Mouse (Mus musculus): Measurements from ENCODE around the gene Efna1. TPM values are rescaled to one million over a fixed set of nuclear protein-coding genes. Genes with fewer than 3 reads are reported as not detected.
A peak's percentile ranks its signal among the peaks of the same experiment; 100 is the strongest.

The Efna1 gene
- polyA plus RNA-seq, 1 experiment from 2014 or later: 86.7 TPM

- H3K4me2 ChIP-seq (replicated peaks; ENCODE audit: low read depth, low read length): no peak overlapping the region
- 78% methylated on average over 5 of the region's 5 CpGs for WGBS
- H3K36me3 ChIP-seq (ENCODE audit: insufficient read depth, low read length): no peaks in the 10 kb centered on the region
- H3K27me3 ChIP-seq (ENCODE audit: insufficient read depth, low read length): peaks cover 13% of the 10 kb centered on the region; the same call in 1 of the 2 replicates
- no peak overlapping the region for H3K27ac ChIP-seq (ENCODE audit: low read length)
- no peak for ATAC-seq (ENCODE audit: low FRiP score, low TSS enrichment)
- H3K4me1 ChIP-seq (ENCODE audit: insufficient read depth, low read length): peaks cover 25% of the 10 kb centered on the region
- H3K9ac ChIP-seq (replicated peaks; ENCODE audit: low read length): no peak overlapping the region
- H3K4me3 ChIP-seq (ENCODE audit: low read length): no peak overlapping the region
- no peaks in the 10 kb centered on the region for H3K9me3 ChIP-seq (ENCODE audit: low read length)
Measured at GRCm38 (mm10) chr3:89314340-89314739, 33.4 kb upstream of the Efna1 start.

- 4% methylated on average over 9 of the region's 9 CpGs for WGBS
- peak; percentile 66 for ATAC-seq (ENCODE audit: low FRiP score, low TSS enrichment)
Measured at GRCm38 (mm10) chr3:89308089-89308488, 27.1 kb upstream of the Efna1 start.

GRCm38 (mm10) chr3:89305551-89306325, 24.8 kb upstream of the Efna1 start:
- H3K4me2 ChIP-seq (replicated peaks; ENCODE audit: low read depth, low read length): no peak overlapping the region
- peak; percentile 28 for ATAC-seq (ENCODE audit: low FRiP score, low TSS enrichment)
- H3K27me3 ChIP-seq (ENCODE audit: insufficient read depth, low read length): no peaks in the 10 kb centered on the region
- 46% methylated on average over 8 of the region's 8 CpGs for WGBS
- no peak overlapping the region for H3K4me3 ChIP-seq (ENCODE audit: low read length)
- no peaks in the 10 kb centered on the region for H3K36me3 ChIP-seq (ENCODE audit: insufficient read depth, low read length)
- H3K4me1 ChIP-seq (ENCODE audit: insufficient read depth, low read length): peaks cover 12% of the 10 kb centered on the region
- H3K27ac ChIP-seq (ENCODE audit: low read length): peak overlapping the region; percentile 28; the same call in 1 of the 2 replicates
- 0 out of 2 replicates have a peak overlapping the region, but pooled peaks have one; percentile 9 for H3K9ac ChIP-seq (replicated peaks; ENCODE audit: low read length)
- H3K9me3 ChIP-seq (ENCODE audit: low read length): no peaks in the 10 kb centered on the region

More at GRCm38 (mm10) chr3:89308089-89308488, 27.1 kb upstream of the Efna1 start:
- Histone ChIP-seq H3K36me3 (ENCODE audit: insufficient read depth, low read length) (no peaks in the 10 kb centered on the region), H3K27me3 (ENCODE audit: insufficient read depth, low read length) (no peaks in the 10 kb centered on the region), H3K27ac (ENCODE audit: low read length) (no peak overlapping the region), H3K9me3 (ENCODE audit: low read length) (no peaks in the 10 kb centered on the region), H3K4me3 (ENCODE audit: low read length) (no peak overlapping the region), H3K9ac (replicated peaks; ENCODE audit: low read length) (0 out of 2 replicates have a peak overlapping the region, but pooled peaks have one; percentile 15), H3K4me2 (replicated peaks; ENCODE audit: low read depth, low read length) (no peak overlapping the region), H3K4me1 (ENCODE audit: insufficient read depth, low read length) (peaks cover 12% of the 10 kb centered on the region)

DNA sequence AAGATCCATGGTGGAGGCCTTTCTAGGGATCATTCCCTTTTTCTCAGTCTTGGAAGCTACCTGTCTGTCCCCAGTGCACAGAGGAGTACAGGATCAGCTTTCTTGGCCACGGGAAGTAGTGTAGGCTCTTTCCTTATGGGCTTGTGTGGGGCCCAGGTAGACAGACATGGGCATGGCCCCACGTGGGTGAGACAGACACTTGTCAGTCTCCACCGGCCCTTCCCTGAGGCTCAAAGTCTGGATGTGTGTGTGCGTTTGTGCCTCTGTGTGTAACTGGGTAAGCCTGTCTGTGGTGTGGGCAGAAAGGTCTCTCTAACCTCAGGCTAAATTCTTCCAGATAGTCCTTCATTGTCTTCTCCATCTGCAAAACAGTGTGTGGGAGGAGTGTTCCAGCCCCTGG, 24.2 kb upstream of the Efna1 start:
- WGBS: 57% methylated on average over 4 of the region's 4 CpGs
- Histone ChIP-seq H3K36me3 (ENCODE audit: insufficient read depth, low read length) (no peaks in the 10 kb centered on the region), H3K27me3 (ENCODE audit: insufficient read depth, low read length) (no peaks in the 10 kb centered on the region), H3K4me2 (replicated peaks; ENCODE audit: low read depth, low read length) (no peak overlapping the region), H3K27ac (ENCODE audit: low read length) (peak overlapping the region; percentile 28; the same call in 1 of the 2 replicates), H3K4me3 (ENCODE audit: low read length) (no peak overlapping the region), H3K9ac (replicated peaks; ENCODE audit: low read length) (no peak overlapping the region), H3K4me1 (ENCODE audit: insufficient read depth, low read length) (peaks cover 14% of the 10 kb centered on the region), H3K9me3 (ENCODE audit: low read length) (no peaks in the 10 kb centered on the region)
- ATAC-seq (ENCODE audit: low FRiP score, low TSS enrichment): no peak

- H3K9ac ChIP-seq (replicated peaks; ENCODE audit: low read length): no peak overlapping the region
- ATAC-seq (ENCODE audit: low FRiP score, low TSS enrichment): no peak
- H3K27ac ChIP-seq (ENCODE audit: low read length): no peak overlapping the region
- no peak overlapping the region for H3K4me2 ChIP-seq (replicated peaks; ENCODE audit: low read depth, low read length)
- peaks cover 21% of the 10 kb centered on the region for H3K4me1 ChIP-seq (ENCODE audit: insufficient read depth, low read length)
- 67% methylated on average over 6 of the region's 6 CpGs for WGBS
- no peaks in the 10 kb centered on the region for H3K36me3 ChIP-seq (ENCODE audit: insufficient read depth, low read length)
- H3K4me3 ChIP-seq (ENCODE audit: low read length): no peak overlapping the region
- no peaks in the 10 kb centered on the region for H3K27me3 ChIP-seq (ENCODE audit: insufficient read depth, low read length)
- H3K9me3 ChIP-seq (ENCODE audit: low read length): no peaks in the 10 kb centered on the region
Measured at GRCm38 (mm10) chr3:89304440-89304839, 23.5 kb upstream of the Efna1 start.

DNA sequence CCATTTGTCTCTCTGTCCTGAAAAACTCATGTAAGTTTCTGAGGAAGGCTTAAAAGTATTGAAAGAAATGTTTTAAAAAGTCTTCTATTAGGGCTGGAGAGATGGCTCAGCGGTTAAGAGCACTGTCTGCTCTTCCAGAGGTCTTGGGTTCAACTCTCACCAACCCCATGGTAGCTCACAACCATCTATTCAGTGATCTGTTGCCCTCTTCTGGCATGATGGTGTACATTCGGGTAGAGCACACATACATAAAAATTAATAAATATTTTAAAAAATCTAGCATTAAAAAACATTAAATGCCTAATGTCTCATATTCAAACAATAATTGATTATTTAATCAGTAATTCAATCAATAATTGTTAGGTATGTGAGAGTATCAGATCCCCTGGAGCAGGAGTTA, 19.6 kb upstream of the Efna1 start:
- ATAC-seq (ENCODE audit: low FRiP score, low TSS enrichment): no peak
- Histone ChIP-seq H3K4me2 (replicated peaks; ENCODE audit: low read depth, low read length) (no peak overlapping the region), H3K27me3 (ENCODE audit: insufficient read depth, low read length) (no peaks in the 10 kb centered on the region), H3K9ac (replicated peaks; ENCODE audit: low read length) (no peak overlapping the region), H3K4me3 (ENCODE audit: low read length) (no peak overlapping the region), H3K36me3 (ENCODE audit: insufficient read depth, low read length) (no peaks in the 10 kb centered on the region), H3K27ac (ENCODE audit: low read length) (0 out of 2 replicates have a peak overlapping the region, but pooled peaks have one; percentile 6), H3K4me1 (ENCODE audit: insufficient read depth, low read length) (peaks cover 15% of the 10 kb centered on the region), H3K9me3 (ENCODE audit: low read length) (no peaks in the 10 kb centered on the region)
- 67% methylated on average over 2 of the region's 2 CpGs for WGBS

DNA sequence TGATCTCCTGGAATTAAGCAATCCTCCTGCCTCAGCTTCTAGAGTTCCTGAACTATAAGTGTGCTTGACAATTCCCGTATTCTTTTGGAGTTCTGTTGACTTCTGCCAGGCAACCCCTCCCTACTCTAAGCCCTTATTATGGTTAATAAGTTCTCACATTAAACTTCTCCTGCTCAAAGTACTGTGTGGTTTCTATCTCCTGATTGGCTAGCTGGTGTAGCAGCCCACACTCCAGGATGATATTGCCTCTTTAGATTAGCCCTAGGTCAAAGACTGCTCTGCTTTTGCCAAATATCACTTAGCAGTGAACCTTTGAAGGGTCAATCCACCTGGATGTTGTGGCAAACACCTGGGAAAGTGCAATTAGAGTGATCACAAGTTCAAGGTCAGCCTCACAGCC, 19.1 kb upstream of the Efna1 start:
- H3K4me1 ChIP-seq (ENCODE audit: insufficient read depth, low read length): peaks cover 12% of the 10 kb centered on the region
- no peaks in the 10 kb centered on the region for H3K9me3 ChIP-seq (ENCODE audit: low read length)
- no peaks in the 10 kb centered on the region for H3K36me3 ChIP-seq (ENCODE audit: insufficient read depth, low read length)
- peak overlapping the region; percentile 36; the same call in 1 of the 2 replicates for H3K27ac ChIP-seq (ENCODE audit: low read length)
- 43% methylated on average over 1 of the region's 1 CpGs for WGBS
- peak overlapping the region; percentile 61 for H3K4me2 ChIP-seq (replicated peaks; ENCODE audit: low read depth, low read length)
- ATAC-seq (ENCODE audit: low FRiP score, low TSS enrichment): peak; percentile 76
- peak overlapping the region; percentile 35 for H3K4me3 ChIP-seq (ENCODE audit: low read length)
- H3K9ac ChIP-seq (replicated peaks; ENCODE audit: low read length): peak overlapping the region; percentile 53; the same call in 1 of the 2 replicates
- no peaks in the 10 kb centered on the region for H3K27me3 ChIP-seq (ENCODE audit: insufficient read depth, low read length)

DNA sequence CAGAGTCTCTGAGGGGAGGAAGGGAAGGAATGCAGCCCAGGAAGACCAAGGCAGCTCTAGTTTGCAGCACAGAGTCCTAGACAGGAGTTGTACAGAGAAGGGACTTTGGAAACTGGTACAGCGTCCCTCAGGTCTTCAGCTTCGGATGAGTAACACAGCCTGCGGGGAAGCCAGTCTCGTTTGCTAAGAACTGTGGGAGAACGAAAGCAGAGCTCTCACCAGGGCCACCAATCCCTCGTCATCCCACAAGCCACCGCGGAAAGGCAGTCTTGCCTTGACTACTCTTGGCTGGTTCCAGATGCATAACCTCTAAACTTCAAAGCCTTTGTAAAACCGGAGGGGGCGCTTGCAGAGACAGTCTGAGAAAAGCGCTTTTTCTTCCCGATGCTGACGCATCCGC, 18.6 kb upstream of the Efna1 start:
- H3K9me3 ChIP-seq (ENCODE audit: low read length): no peaks in the 10 kb centered on the region
- ATAC-seq (ENCODE audit: low FRiP score, low TSS enrichment): peak; percentile 67
- no peaks in the 10 kb centered on the region for H3K36me3 ChIP-seq (ENCODE audit: insufficient read depth, low read length)
- H3K9ac ChIP-seq (replicated peaks; ENCODE audit: low read length): peak overlapping the region; percentile 53
- WGBS: 1% methylated on average over 14 of the region's 14 CpGs
- H3K4me3 ChIP-seq (ENCODE audit: low read length): peak overlapping the region; percentile 35
- H3K27ac ChIP-seq (ENCODE audit: low read length): 0 out of 2 replicates have a peak overlapping the region, but pooled peaks have one; percentile 36
- peak overlapping the region; percentile 61 for H3K4me2 ChIP-seq (replicated peaks; ENCODE audit: low read depth, low read length)
- peaks cover 12% of the 10 kb centered on the region for H3K4me1 ChIP-seq (ENCODE audit: insufficient read depth, low read length)
- no peaks in the 10 kb centered on the region for H3K27me3 ChIP-seq (ENCODE audit: insufficient read depth, low read length)

- Histone ChIP-seq H3K9ac (replicated peaks; ENCODE audit: low read length) (no peak overlapping the region), H3K4me1 (ENCODE audit: insufficient read depth, low read length) (peaks cover 12% of the 10 kb centered on the region), H3K27me3 (ENCODE audit: insufficient read depth, low read length) (no peaks in the 10 kb centered on the region), H3K27ac (ENCODE audit: low read length) (no peak overlapping the region), H3K4me3 (ENCODE audit: low read length) (no peak overlapping the region), H3K36me3 (ENCODE audit: insufficient read depth, low read length) (no peaks in the 10 kb centered on the region), H3K4me2 (replicated peaks; ENCODE audit: low read depth, low read length) (peak overlapping the region; percentile 61; the same call in 1 of the 2 replicates), H3K9me3 (ENCODE audit: low read length) (no peaks in the 10 kb centered on the region)
- 82% methylated on average over 6 of the region's 6 CpGs for WGBS
- ATAC-seq (ENCODE audit: low FRiP score, low TSS enrichment): no peak
Measured at GRCm38 (mm10) chr3:89298908-89299307, 18.0 kb upstream of the Efna1 start.

- H3K27me3 ChIP-seq (ENCODE audit: insufficient read depth, low read length): no peaks in the 10 kb centered on the region
- H3K4me2 ChIP-seq (replicated peaks; ENCODE audit: low read depth, low read length): no peak overlapping the region
- H3K4me1 ChIP-seq (ENCODE audit: insufficient read depth, low read length): peaks cover 12% of the 10 kb centered on the region
- no peak for ATAC-seq (ENCODE audit: low FRiP score, low TSS enrichment)
- H3K27ac ChIP-seq (ENCODE audit: low read length): no peak overlapping the region
- no peaks in the 10 kb centered on the region for H3K9me3 ChIP-seq (ENCODE audit: low read length)
- no peak overlapping the region for H3K4me3 ChIP-seq (ENCODE audit: low read length)
- no peaks in the 10 kb centered on the region for H3K36me3 ChIP-seq (ENCODE audit: insufficient read depth, low read length)
- no peak overlapping the region for H3K9ac ChIP-seq (replicated peaks; ENCODE audit: low read length)
- WGBS: 78% methylated on average over 11 of the region's 11 CpGs
Measured at GRCm38 (mm10) chr3:89296761-89297396, 15.9 kb upstream of the Efna1 start.

Data from kidney, embryonic 16.5 days (tissue).